Mouse (Mus musculus) embryonic fibroblast, embryonic 13.5 days (primary cell): ENCODE data around the gene Clta.

Experiments
- CTCF ChIP-seq: IDR thresholded peaks from 2 replicates; pipeline ENCODE4 v1.5.1; 2011; ENCODE audit warnings: mild to moderate bottlenecking, control low read depth, low read length, moderate library complexity, borderline replicate concordance; ENCODE audit not compliant: insufficient read depth
- POLR2A ChIP-seq: IDR thresholded peaks from 2 replicates; pipeline ENCODE4 v1.6.1; 2011; ENCODE audit warnings: low read depth, mild to moderate bottlenecking, control low read depth, low read length, moderate library complexity

GRCm38 (mm10) chr4:44029661-44030066 is 25.4 kb downstream of the Clta start:
- TF ChIP-seq POLR2A = no peak
- no peak for TF ChIP-seq CTCF
